Mouse (Mus musculus) megakaryocyte, embryonic 14.5 days (primary cell): ENCODE measurements at regions not wholly inside any gene's neighbourhood (a gene's known extent, or its start where the extent isn't known, plus 50 kb on each side); places are given as distances from the start of the nearest gene placed in this dataset.
A peak's percentile ranks its signal among the peaks of the same experiment; 100 is the strongest.

Experiments
- H3K27me3 ChIP-seq: replicated peaks from 2 replicates; pipeline ENCODE3; 2012; ENCODE audit warnings: inconsistent platforms
- H3K36me3 ChIP-seq: replicated peaks from 2 replicates; pipeline ENCODE3; 2012; ENCODE audit warnings: low read length, inconsistent platforms, mixed read lengths
- H3K4me1 ChIP-seq: 2 replicates; pipeline ENCODE4 v1.6.1; 2012; ENCODE audit warnings: inconsistent platforms
- H3K4me3 ChIP-seq: replicated peaks from 2 replicates; pipeline ENCODE3; 2012; ENCODE audit warnings: moderate library complexity, mild to moderate bottlenecking, inconsistent platforms
- H3K9me3 ChIP-seq: 2 replicates; pipeline ENCODE4 v1.6.1; 2012; ENCODE audit warnings: inconsistent platforms
- FLI1 ChIP-seq: IDR thresholded peaks from 2 replicates; pipeline ENCODE4 v1.6.1; 2012; ENCODE audit warnings: low read length, inconsistent platforms, mixed read lengths
- GATA1 ChIP-seq: IDR thresholded peaks from 3 replicates; pipeline ENCODE4 v1.6.1; 2012; ENCODE audit warnings: mixed read lengths, low read length, inconsistent platforms, borderline replicate concordance

DNA sequence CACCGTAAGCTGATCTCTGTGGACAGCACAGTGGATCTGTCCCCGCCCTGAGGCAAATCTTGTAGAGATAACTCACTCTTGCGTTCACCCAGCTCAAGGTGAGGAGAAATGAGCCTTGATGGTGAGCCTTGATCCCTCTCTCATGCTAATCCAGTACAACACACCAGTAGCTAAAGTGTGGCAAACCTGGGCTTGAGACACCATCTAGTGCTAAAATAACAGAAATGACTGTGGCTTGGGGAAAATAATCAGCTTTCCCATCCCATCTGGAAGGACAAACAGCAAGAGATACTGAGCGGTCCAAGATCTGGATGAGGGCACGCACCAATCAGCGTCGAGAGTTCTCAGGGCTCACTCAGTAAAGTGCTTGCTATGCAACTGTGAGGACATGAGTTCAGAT, 50.9 kb upstream of the Cbln4 start:
- Histone ChIP-seq H3K4me3 (no peak overlapping the region), H3K4me1 (no peaks in the 10 kb centered on the region), H3K27me3 (no peaks in the 10 kb centered on the region), H3K9me3 (peaks cover 60% of the 10 kb centered on the region), H3K36me3 (no peaks in the 10 kb centered on the region)
- TF ChIP-seq GATA1 (no peak), FLI1 (no peak)

DNA sequence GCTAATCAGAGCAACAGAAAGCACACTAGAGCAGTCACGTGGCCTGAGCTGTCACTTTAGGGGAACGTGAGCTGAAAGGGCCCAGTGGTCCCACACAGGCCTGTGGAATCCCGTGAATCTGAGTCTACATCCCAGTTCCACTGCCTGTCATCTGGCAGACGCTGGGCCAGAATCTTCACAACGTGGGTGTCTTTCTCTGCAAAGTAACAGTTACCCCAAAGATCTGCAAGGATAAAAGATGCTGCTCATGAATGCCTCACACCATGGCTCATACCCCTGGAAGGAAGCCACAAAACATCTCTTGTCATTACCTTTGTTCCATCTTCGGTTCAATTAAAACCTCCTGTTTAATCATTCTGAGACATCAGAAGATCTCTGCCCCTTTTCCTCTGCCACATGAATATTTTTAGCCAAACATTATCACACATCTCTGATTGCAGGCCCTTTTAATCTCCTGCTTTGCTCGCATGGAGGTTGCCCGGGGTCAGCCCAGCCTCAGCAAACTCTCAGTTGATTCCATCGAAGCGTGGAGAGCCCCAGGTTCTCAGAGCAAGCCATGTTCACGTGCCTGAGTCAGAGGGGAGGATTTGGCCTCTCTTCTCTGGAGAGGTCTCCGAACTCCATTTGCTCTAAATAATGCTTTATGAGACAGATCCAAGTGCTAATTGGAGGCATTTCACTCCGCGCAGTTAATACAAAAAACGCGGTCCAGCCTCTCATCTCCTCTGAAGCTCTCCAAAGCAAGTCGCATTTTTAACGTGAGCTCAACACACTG, 60.8 kb upstream of the Cbln4 start:
- no peaks in the 10 kb centered on the region for H3K4me1 ChIP-seq
- peaks cover 81% of the 10 kb centered on the region for H3K9me3 ChIP-seq
- H3K27me3 ChIP-seq: no peaks in the 10 kb centered on the region
- H3K36me3 ChIP-seq: no peaks in the 10 kb centered on the region
- TF ChIP-seq GATA1 (no peak), FLI1 (no peak)
- H3K4me3 ChIP-seq: no peak overlapping the region

DNA sequence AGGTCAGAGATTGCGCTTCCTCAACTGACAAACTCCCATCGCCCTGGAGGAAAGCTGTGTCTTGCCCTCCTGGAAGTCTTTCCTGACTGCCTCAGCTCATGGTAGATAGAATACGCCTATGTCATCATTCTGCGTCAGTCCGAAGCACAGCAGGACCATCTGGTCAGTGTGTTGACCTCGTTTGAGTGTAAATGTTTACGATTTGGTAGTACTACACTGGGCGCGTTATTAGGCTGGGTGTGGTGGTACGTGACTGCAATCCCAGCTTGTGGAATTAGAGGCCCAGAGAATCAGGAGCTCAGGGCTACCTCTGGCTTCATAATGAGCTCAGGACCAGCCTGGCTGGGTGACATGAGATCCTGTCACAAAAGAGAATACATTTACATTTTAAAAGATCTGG, 62.0 kb upstream of the Cbln4 start:
- Histone ChIP-seq H3K27me3 (no peaks in the 10 kb centered on the region), H3K4me1 (no peaks in the 10 kb centered on the region), H3K9me3 (peaks cover 84% of the 10 kb centered on the region), H3K36me3 (no peaks in the 10 kb centered on the region), H3K4me3 (no peak overlapping the region)
- TF ChIP-seq FLI1: no peak
- no peak for TF ChIP-seq GATA1

DNA sequence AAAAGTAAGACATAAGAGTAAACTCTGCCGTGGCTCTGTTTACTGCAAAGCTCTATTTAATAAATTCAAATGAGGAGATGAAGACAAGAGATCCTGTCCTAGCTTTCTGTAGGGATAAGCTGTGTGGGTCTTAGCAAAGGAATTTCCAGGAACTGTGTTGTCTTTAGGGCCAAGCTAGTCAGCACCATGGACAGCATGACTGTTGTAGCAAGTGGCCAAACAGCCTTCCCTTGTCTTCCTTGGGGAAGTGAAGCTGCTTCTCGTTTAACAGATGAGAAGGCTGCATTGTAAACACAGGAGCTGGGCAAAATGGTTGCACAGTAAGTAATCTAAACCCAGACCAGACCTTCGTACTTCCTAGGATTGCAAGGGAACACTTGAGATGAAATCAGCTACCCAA, 67.4 kb upstream of the Cbln4 start:
- Histone ChIP-seq H3K36me3 (no peaks in the 10 kb centered on the region), H3K27me3 (no peaks in the 10 kb centered on the region), H3K9me3 (peaks cover 79% of the 10 kb centered on the region), H3K4me1 (no peaks in the 10 kb centered on the region), H3K4me3 (no peak overlapping the region)
- no peak for TF ChIP-seq FLI1

DNA sequence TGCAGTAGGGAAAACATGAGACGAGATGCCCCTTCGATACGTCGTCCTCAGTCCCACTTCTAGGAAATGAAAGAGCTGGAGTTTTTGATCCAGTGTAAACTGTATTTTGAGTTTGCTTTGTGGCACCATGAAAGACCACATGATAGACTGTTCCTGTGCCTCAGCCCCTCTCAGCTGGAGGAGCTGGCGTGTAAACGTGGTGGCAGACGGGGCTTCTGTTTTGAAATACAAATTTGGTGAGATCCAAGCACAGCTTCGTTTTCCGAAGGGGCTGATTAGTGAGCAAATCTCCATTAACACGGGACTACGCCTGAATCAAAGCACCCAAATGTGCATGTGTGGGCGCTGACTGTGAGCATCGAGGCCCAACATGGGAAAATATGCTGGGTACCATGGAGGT, 70.4 kb upstream of the Cbln4 start:
- Histone ChIP-seq H3K36me3 (no peaks in the 10 kb centered on the region), H3K27me3 (no peaks in the 10 kb centered on the region), H3K9me3 (peaks cover 77% of the 10 kb centered on the region), H3K4me1 (no peaks in the 10 kb centered on the region), H3K4me3 (peak overlapping the region; percentile 5)
- TF ChIP-seq GATA1: no peak
- TF ChIP-seq FLI1: no peak

DNA sequence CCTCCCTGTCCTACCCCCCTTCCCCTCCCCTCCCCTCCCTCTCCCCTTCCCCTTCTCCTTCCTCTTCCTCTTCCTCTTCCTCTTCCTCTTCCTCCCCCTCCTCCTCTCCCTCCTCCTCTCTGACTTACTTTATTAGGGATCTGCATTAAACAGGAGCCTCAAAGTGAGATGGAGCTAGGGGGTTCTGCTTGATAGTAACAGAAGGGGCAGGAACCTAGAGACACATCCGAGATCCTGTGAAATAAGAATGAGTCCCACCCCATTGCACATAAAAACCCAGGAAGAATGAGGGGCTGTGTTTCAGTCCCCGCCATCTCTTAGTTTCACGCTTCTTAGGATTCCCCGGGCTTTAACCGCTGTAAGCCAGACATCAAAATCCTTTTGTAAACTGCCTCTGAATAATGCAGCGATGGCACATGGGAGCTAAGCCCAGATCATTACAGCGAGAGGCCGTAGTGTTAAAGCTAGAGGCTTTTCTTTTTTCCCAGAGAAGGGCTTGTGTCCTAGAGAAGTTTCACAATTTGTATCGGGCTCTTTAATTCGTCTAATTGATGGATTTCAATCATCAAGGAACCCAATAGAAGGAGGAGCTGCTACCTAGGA, 72.4 kb upstream of the Cbln4 start:
- Histone ChIP-seq H3K4me3 (no peak overlapping the region), H3K4me1 (no peaks in the 10 kb centered on the region), H3K27me3 (no peaks in the 10 kb centered on the region), H3K36me3 (no peaks in the 10 kb centered on the region), H3K9me3 (peaks cover 63% of the 10 kb centered on the region)
- TF ChIP-seq FLI1 (no peak), GATA1 (no peak)

DNA sequence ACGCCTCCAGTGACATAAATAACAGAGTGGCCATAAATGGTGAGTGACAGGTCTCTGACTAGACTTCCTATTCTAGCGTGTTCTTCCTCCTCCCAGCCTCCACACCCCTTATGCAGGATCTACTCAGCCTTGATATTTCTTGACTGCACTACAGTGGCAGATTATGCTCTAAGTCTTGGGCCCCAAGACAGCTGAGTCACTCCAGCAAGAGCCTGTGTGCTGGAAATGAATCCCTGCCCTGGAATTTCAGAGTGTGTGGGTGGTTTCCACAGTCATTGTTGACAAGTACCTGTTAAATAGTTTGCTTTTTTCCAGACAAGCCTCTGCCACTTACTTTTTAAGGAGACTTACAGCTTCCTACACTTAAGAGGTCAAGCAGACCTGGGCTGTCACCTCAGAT, 84.3 kb upstream of the Cbln4 start:
- no peaks in the 10 kb centered on the region for H3K36me3 ChIP-seq
- H3K9me3 ChIP-seq: peaks cover 68% of the 10 kb centered on the region
- no peaks in the 10 kb centered on the region for H3K27me3 ChIP-seq
- H3K4me3 ChIP-seq: no peak overlapping the region
- no peaks in the 10 kb centered on the region for H3K4me1 ChIP-seq
- TF ChIP-seq GATA1 (no peak), FLI1 (no peak)

DNA sequence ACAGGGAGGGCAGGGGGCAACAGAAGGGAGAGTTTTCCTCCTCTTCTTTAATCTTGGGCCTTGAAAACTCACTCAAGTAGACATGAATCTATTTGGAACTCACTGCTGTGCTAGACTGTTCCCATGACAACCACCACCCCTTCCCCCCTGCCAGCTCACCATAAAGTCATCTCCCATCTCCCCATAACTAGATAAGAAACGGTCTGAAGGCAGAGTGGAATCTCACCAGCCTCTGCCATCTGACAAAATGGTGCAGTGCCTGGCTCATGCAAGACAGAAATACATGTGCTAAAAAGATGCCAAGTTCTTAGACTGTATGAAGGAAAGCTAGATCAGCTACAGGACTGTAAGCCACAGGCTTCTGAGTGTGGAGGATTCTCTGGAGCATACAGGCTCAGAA, 88.0 kb upstream of the Cbln4 start:
- Histone ChIP-seq H3K4me3 (no peak overlapping the region), H3K9me3 (peaks cover 74% of the 10 kb centered on the region)

DNA sequence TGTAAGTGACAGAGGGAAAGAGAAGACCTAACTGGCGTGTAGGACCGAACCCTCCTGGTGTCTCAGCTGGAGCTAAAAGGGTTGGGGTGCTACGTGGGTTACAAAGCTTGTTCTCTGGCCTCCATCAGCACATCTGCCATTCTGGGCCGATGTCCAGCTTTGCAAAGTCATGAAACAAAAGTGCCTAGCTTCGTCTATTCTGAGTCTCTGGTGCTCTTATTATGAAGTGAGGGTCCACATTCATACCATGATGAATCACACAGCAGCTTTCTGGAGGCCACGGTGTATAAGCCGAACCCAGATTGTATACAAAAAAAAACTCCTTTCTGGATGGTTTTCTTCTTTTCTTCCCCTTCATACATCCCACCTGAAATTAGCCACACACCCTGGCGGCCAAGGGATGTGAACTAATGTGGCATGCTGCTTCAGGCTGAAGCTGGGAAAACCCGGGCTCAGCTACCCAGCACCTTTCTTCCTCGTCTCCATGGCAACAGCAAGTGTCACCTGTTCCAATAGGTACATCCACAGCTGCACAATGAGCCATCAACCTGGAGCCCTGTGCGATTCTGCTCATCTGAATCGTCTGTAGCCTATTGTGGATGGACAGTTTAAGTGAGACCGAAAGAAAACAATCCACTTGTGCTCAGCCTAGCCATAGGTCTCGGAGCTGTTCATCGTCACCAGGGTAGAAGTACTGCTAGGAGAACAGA, 89.5 kb upstream of the Cbln4 start:
- Histone ChIP-seq H3K4me1 (no peaks in the 10 kb centered on the region), H3K27me3 (no peaks in the 10 kb centered on the region), H3K9me3 (peaks cover 71% of the 10 kb centered on the region), H3K36me3 (no peaks in the 10 kb centered on the region), H3K4me3 (no peak overlapping the region)
- no peak for TF ChIP-seq GATA1
- no peak for TF ChIP-seq FLI1

More for the DNA sequence above, 88.0 kb upstream of the Cbln4 start:
- no peak for TF ChIP-seq FLI1
- no peak for TF ChIP-seq GATA1
- H3K4me1 ChIP-seq: no peaks in the 10 kb centered on the region
- H3K36me3 ChIP-seq: no peaks in the 10 kb centered on the region
- H3K27me3 ChIP-seq: no peaks in the 10 kb centered on the region

DNA sequence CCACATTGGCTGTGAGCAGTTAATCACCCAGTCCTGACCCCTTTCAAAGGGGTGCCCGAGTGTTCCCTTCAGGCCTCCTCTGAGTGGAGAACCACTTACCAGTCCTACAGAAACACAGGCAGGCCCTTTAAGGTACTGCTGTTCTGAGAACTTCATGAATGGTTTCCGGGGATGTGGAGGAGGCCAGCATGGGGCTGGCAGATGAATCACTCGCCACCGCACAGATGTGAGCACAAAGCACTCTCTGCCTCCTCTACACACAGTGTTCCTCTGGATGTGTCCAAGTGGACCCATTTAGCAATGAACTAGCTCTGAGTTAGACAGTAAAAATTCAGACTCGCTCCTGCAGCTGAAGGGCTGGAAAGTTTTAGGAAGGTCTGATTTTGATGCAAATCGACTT, 96.8 kb upstream of the Cbln4 start:
- H3K27me3 ChIP-seq: no peaks in the 10 kb centered on the region
- TF ChIP-seq FLI1 (no peak), GATA1 (no peak)
- no peaks in the 10 kb centered on the region for H3K36me3 ChIP-seq
- H3K9me3 ChIP-seq: peaks cover 76% of the 10 kb centered on the region
- no peak overlapping the region for H3K4me3 ChIP-seq
- H3K4me1 ChIP-seq: no peaks in the 10 kb centered on the region
